Mouse (Mus musculus): Measurements from ENCODE around the gene Gphb5.

DNA sequence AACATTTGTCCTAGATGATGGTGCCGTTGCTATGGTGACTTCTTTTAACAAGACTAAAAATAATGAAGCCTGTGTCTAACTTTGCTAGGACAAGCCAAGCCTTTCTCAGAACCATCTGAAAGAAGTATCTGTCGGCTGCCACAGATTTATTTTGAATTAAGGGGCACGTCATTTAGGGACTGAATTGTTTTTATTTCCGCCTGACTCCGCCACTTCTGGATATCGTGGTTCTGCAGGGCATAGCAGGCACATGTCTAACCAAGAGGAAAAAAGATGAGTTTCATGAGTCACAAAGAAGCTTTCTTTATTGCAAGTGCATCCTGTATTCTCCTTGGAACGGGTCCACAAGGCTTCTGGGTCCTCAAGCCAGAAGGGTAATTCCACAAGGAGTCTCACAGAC lies 7.8 kb upstream of the Gphb5 start:
- no peak for TF ChIP-seq POLR2A (IDR thresholded peaks at IDR 0.05; ENCODE audit: control insufficient read depth, low read depth, low read length)
- no peak for TF ChIP-seq CTCF (IDR thresholded peaks at IDR 0.05; ENCODE audit: control insufficient read depth, insufficient read depth, insufficient replicate concordance, low read depth, low read length)

Data from testis, adult 2 months (tissue).